Mouse (Mus musculus): ENCODE data around the gene Swap70.

- TF ChIP-seq POLR2A (IDR thresholded peaks at IDR 0.05; ENCODE audit: extremely low read depth, insufficient read depth, low read length) (no peak), CTCF (IDR thresholded peaks at IDR 0.05; ENCODE audit: extremely low read depth, insufficient read depth, low read length) (no peak)
These were observed 19.6 kb upstream of the Swap70 start for GRCm38 (mm10) chr7:110201933-110202332.

Data from cortical plate, adult 2 months (tissue).